Mouse (Mus musculus) cerebellum, postnatal 4 days (tissue): ENCODE measurements around the gene Hbq1b.
A peak's percentile ranks its signal among the peaks of the same experiment; 100 is the strongest.

Experiments
- DNase-seq, 2 experiments: peaks; one replicate each; pipeline ENCODE4 v3.0.0; 2022; ENCODE audit warnings: low spot score in 2 of 2, mixed read lengths in 1 of 2

Gene Hbq1b

GRCm38 (mm10) chr11:32286695-32287492 is at the start of gene Hbq1b:
Gene Hbq1b (plus strand): TSS chr11:32286965.
- peak; percentile 61 to 82 for DNase-seq

- DNase-seq: no peak
These were observed 49.4 kb upstream of the Hbq1b start for GRCm38 (mm10) chr11:32237411-32237795.

GRCm38 (mm10) chr11:32238093-32238860 is 48.5 kb upstream of the Hbq1b start:
- DNase-seq: peak in 1 of 2 experiments; percentile 75

- DNase-seq: no peak
These were observed 45.4 kb upstream of the Hbq1b start for GRCm38 (mm10) chr11:32241391-32241790.

GRCm38 (mm10) chr11:32242209-32242608 is 44.6 kb upstream of the Hbq1b start:
- DNase-seq: no peak

GRCm38 (mm10) chr11:32243205-32243955 is 43.4 kb upstream of the Hbq1b start:
- no peak for DNase-seq

- DNase-seq: no peak
These were observed 42.7 kb upstream of the Hbq1b start for GRCm38 (mm10) chr11:32244064-32244463.

GRCm38 (mm10) chr11:32244617-32245016 is 42.1 kb upstream of the Hbq1b start:
- no peak for DNase-seq

GRCm38 (mm10) chr11:32245614-32246013 is 41.2 kb upstream of the Hbq1b start:
- DNase-seq: no peak

GRCm38 (mm10) chr11:32247068-32247467 is 39.7 kb upstream of the Hbq1b start:
- DNase-seq: no peak

- DNase-seq: no peak
These were observed 38.4 kb upstream of the Hbq1b start for GRCm38 (mm10) chr11:32248350-32248749.

- DNase-seq: no peak
These were observed 35.6 kb upstream of the Hbq1b start for GRCm38 (mm10) chr11:32250880-32251763.

- no peak for DNase-seq
These were observed 33.6 kb upstream of the Hbq1b start for GRCm38 (mm10) chr11:32253121-32253520.

GRCm38 (mm10) chr11:32256146-32256545 is 30.6 kb upstream of the Hbq1b start:
- DNase-seq: no peak

- no peak for DNase-seq
These were observed 30.2 kb upstream of the Hbq1b start for GRCm38 (mm10) chr11:32256566-32256965.

- DNase-seq: no peak
These were observed 23.9 kb upstream of the Hbq1b start for GRCm38 (mm10) chr11:32262674-32263415.

- DNase-seq: no peak
These were observed 21.5 kb upstream of the Hbq1b start for GRCm38 (mm10) chr11:32265117-32265738.

- no peak for DNase-seq
These were observed 20.6 kb upstream of the Hbq1b start for GRCm38 (mm10) chr11:32266194-32266593.

- no peak for DNase-seq
These were observed 20.0 kb upstream of the Hbq1b start for GRCm38 (mm10) chr11:32266776-32267175.
